Mouse (Mus musculus) cortical plate, adult 2 months (tissue): ENCODE results near the gene Jakmip3. TPM values are rescaled to one million over a fixed set of nuclear protein-coding genes. Genes with fewer than 3 reads are reported as not detected.

Experiments used
- H3K27ac ChIP-seq: fragments of 200-500 bp; 2 replicates; pipeline ENCODE4 v1.5.1; 2012; ENCODE audit warnings: low read length, control low read depth, inconsistent platforms; ENCODE audit not compliant: insufficient read depth
- H3K4me1 ChIP-seq: fragments of 200-500 bp; 2 replicates; pipeline ENCODE4 v1.6.1; 2011; ENCODE audit warnings: low read length; ENCODE audit not compliant: control insufficient read depth, insufficient read depth
- H3K4me3 ChIP-seq: fragments of 200-500 bp; 2 replicates; pipeline ENCODE4 v1.5.1; 2011; ENCODE audit warnings: mild to moderate bottlenecking, low read length, control low read depth; ENCODE audit not compliant: insufficient read depth
- CTCF ChIP-seq: fragments of 200-500 bp; IDR thresholded peaks from 2 replicates; pipeline ENCODE4 v1.5.1; 2011; ENCODE audit warnings: mild to moderate bottlenecking, control low read depth, low read length; ENCODE audit not compliant: insufficient read depth; ENCODE audit errors: extremely low read depth
- POLR2A ChIP-seq: fragments of 200-500 bp; IDR thresholded peaks from 2 replicates; pipeline ENCODE4 v1.6.1; 2011; ENCODE audit warnings: mild to moderate bottlenecking, low read length, control low read depth; ENCODE audit not compliant: insufficient read depth; ENCODE audit errors: extremely low read depth
- polyA plus RNA-seq: library from polyadenylated mRNA; depleted of rRNA; stranded (reverse); fragments of >200 nt; gene quantifications from 2 replicates; pipeline ENCODE4 v1.2.3, GENCODE M21; 2012; rRNA removed

Jakmip3 gene
- polyA plus RNA-seq, 1 experiment = 50.2 TPM

- TF ChIP-seq CTCF = no peak
- no peak for TF ChIP-seq POLR2A
- Histone ChIP-seq H3K4me3 (no peak overlapping the region), H3K27ac (no peak overlapping the region), H3K4me1 (no peaks in the 10 kb centered on the region)
These were observed 179.2 kb downstream of the Jakmip3 start for GRCm38 (mm10) chr7:139119775-139120153.

GRCm38 (mm10) chr7:139125881-139126280 is 185.4 kb downstream of the Jakmip3 start:
- H3K27ac ChIP-seq = no peak overlapping the region
- TF ChIP-seq CTCF (no peak), POLR2A (no peak)
- no peak overlapping the region for H3K4me3 ChIP-seq
- peaks cover 12% of the 10 kb centered on the region for H3K4me1 ChIP-seq

- Histone ChIP-seq H3K4me1 (peaks cover 13% of the 10 kb centered on the region), H3K27ac (no peak overlapping the region; the same call in 1 of the 2 replicates), H3K4me3 (no peak overlapping the region)
- no peak for TF ChIP-seq POLR2A
- no peak for TF ChIP-seq CTCF
These were observed 186.0 kb downstream of the Jakmip3 start for GRCm38 (mm10) chr7:139126549-139126948.

GRCm38 (mm10) chr7:139128994-139129393 is 188.5 kb downstream of the Jakmip3 start:
- Histone ChIP-seq H3K27ac (no peak overlapping the region), H3K4me3 (no peak overlapping the region), H3K4me1 (peaks cover 13% of the 10 kb centered on the region)
- TF ChIP-seq POLR2A (no peak), CTCF (no peak)

- no peak overlapping the region for H3K27ac ChIP-seq
- H3K4me3 ChIP-seq = no peak overlapping the region
- peaks cover 18% of the 10 kb centered on the region for H3K4me1 ChIP-seq
- TF ChIP-seq CTCF = no peak
- TF ChIP-seq POLR2A = no peak
These were observed 189.8 kb downstream of the Jakmip3 start for GRCm38 (mm10) chr7:139130361-139130760.

GRCm38 (mm10) chr7:139131538-139131937 is 191.0 kb downstream of the Jakmip3 start:
- H3K27ac ChIP-seq = no peak overlapping the region
- no peak for TF ChIP-seq CTCF
- no peak for TF ChIP-seq POLR2A
- H3K4me1 ChIP-seq = peaks cover 17% of the 10 kb centered on the region

GRCm38 (mm10) chr7:139133446-139133845 is 192.9 kb downstream of the Jakmip3 start:
- Histone ChIP-seq H3K4me3 (no peak overlapping the region), H3K4me1 (peaks cover 13% of the 10 kb centered on the region), H3K27ac (no peak overlapping the region)
- TF ChIP-seq POLR2A (no peak), CTCF (no peak)

More at GRCm38 (mm10) chr7:139131538-139131937, 191.0 kb downstream of the Jakmip3 start:
- no peak overlapping the region for H3K4me3 ChIP-seq

Other genes with a start within 250 kb of the Jakmip3 start
- gene Ppp2r2d, start 94.7 kb upstream of the Jakmip3 start, polyA plus RNA-seq = 63.1 and 64.6 TPM in 2 replicates
- 96.8 and 99.6 TPM in 2 replicates for gene Mapk1ip1, start 94.5 kb upstream of the Jakmip3 start, polyA plus RNA-seq
- gene Bnip3, start 31.2 kb upstream of the Jakmip3 start, polyA plus RNA-seq = 99.4 and 105 TPM in 2 replicates
- 61.3 and 61.9 TPM in 2 replicates for gene Dpysl4, start 145.3 kb downstream of the Jakmip3 start, polyA plus RNA-seq